Mouse (Mus musculus): Measurements from ENCODE around the gene Rfx8.

DNA sequence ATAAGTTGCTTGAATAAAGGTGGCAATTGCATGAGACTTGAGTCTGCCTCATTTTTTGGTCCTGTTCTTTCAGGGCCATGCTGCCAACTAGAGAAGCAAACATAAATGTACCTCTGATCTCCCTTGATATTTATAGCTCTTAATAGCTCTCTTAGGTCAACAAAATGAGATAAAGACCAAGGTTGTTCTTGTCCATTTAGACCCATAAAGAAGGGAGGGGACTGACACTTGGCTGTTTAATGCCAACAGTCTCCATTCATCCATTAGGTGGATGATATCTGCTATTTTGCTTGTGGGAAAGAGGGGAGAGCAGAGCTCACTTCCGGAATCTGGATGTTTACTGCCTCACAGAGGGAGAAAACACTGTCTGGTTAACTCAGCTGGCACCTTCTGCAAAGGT lies 28.4 kb upstream of the Rfx8 start:
- TF ChIP-seq ETS1 (IDR thresholded peaks at IDR 0.05; ENCODE audit: low read depth, low read length) (no peak), EP300 (IDR thresholded peaks at IDR 0.05; ENCODE audit: low read depth in 1 of 2, low read length in 2 of 2) (no peak), CTCF (IDR thresholded peaks at IDR 0.05 in 2 of 3, conservative IDR thresholded peaks at IDR 0.05 in 1 of 3; ENCODE audit: control insufficient read depth in 1 of 3, insufficient read depth in 1 of 3, low read depth in 2 of 3, low read length in 3 of 3, poor library complexity in 1 of 3, severe bottlenecking in 1 of 3) (no peak), ZC3H11A (IDR thresholded peaks at IDR 0.05; ENCODE audit: low read depth, low read length) (no peak), NRF1 (IDR thresholded peaks at IDR 0.05; ENCODE audit: insufficient read depth, low read depth, low read length, poor library complexity, severe bottlenecking) (no peak), CHD2 (IDR thresholded peaks at IDR 0.05; ENCODE audit: low read length) (no peak), TBP (IDR thresholded peaks at IDR 0.05; ENCODE audit: low read depth, low read length) (no peak), UBTF (IDR thresholded peaks at IDR 0.05; ENCODE audit: borderline replicate concordance, insufficient read depth, low read depth, low read length) (no peak), MXI1 (IDR thresholded peaks at IDR 0.05; ENCODE audit: low read depth, low read length) (no peak), TAL1 (IDR thresholded peaks at IDR 0.05; ENCODE audit: low read length) (no peak), NELFE (IDR thresholded peaks at IDR 0.05; ENCODE audit: low read depth, low read length) (no peak), TCF12 (IDR thresholded peaks at IDR 0.05; ENCODE audit: low read depth, low read length) (no peak), POLR2A (IDR thresholded peaks at IDR 0.05; ENCODE audit: control insufficient read depth in 1 of 2, insufficient read depth in 1 of 2, low read depth in 1 of 2, low read length in 2 of 2, poor library complexity in 1 of 2) (no peak)
